Mouse (Mus musculus) hindbrain, embryonic 10.5 days (tissue): Measurements from ENCODE around the gene Timp4. TPM values are rescaled to one million over a fixed set of nuclear protein-coding genes. Genes with fewer than 3 reads are reported as not detected.

ENCODE experiments used
- DNase-seq: peaks from one replicate; pipeline ENCODE4 v3.0.0-alpha.2; 2017; ENCODE audit warnings: low spot score
- H3K27ac ChIP-seq: fragments of 300-500 bp; sonication (generic); 2 replicates; pipeline ENCODE4 v1.5.1; 2016; ENCODE audit warnings: mild to moderate bottlenecking, moderate library complexity
- H3K27me3 ChIP-seq: fragments of 300-500 bp; sonication (generic); 2 replicates; pipeline ENCODE4 v1.6.1; 2016; ENCODE audit warnings: mild to moderate bottlenecking; ENCODE audit not compliant: poor library complexity, insufficient read depth, severe bottlenecking
- H3K36me3 ChIP-seq: fragments of 300-500 bp; sonication (generic); 2 replicates; pipeline ENCODE4 v1.6.1; 2016; ENCODE audit warnings: mild to moderate bottlenecking, moderate library complexity
- H3K4me1 ChIP-seq: fragments of 300-500 bp; sonication (generic); replicated peaks from 2 replicates; pipeline ENCODE4 v1.6.1; 2016; ENCODE audit warnings: mild to moderate bottlenecking
- H3K4me3 ChIP-seq: fragments of 300-500 bp; sonication (generic); 2 replicates; pipeline ENCODE4 v1.5.1; 2016; ENCODE audit warnings: mild to moderate bottlenecking, moderate library complexity
- H3K9me3 ChIP-seq: fragments of 300-500 bp; sonication (generic); 2 replicates; pipeline ENCODE4 v1.6.1; 2016; ENCODE audit warnings: mild to moderate bottlenecking, moderate library complexity
- WGBS: fragments of 180-500 bp; shearing (Covaris S2); methylation state at CpG from one replicate; pipeline ENCODE4 v1.1.7; 2016; 5-methylcytosine and 5-hydroxymethylcytosine counted together
- polyA plus RNA-seq: library from polyadenylated mRNA; unstranded; fragments of >200 nt; fragmentation: Nextera tagmentation; extraction: Ambion mirVana; gene quantifications from 2 replicates; pipeline ENCODE4 v1.2.1, GENCODE M21; 2016

Timp4 gene
- polyA plus RNA-seq, 1 experiment from 2014 or later: 0.25 TPM

DNA sequence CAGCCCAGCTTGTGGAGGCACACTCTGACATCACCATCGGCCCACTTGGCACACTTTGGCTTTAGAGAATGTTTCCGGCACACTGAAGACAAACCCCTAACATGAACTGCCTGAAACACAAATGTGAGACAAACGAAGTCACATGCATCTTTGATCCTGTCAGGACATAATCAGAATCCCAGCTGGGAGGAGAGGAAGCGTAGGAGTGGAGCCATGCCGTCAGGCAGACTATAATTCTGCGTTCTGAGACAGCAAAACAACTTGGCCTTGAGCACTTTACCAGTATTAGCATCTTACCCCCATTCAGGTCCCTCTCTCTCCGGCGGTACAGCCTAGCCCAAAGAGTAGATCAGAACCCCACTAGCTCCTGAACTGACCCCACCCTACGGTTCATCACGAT is 21.3 kb upstream of the Timp4 start:
- H3K9me3 ChIP-seq: no peaks in the 10 kb centered on the region
- DNase-seq: no peak
- peaks cover 9% of the 10 kb centered on the region for H3K4me1 ChIP-seq
- no peak overlapping the region for H3K27ac ChIP-seq
- H3K27me3 ChIP-seq: no peaks in the 10 kb centered on the region
- WGBS: 93% methylated on average over 10 of the region's 10 CpGs
- no peak overlapping the region for H3K4me3 ChIP-seq
- H3K36me3 ChIP-seq: no peaks in the 10 kb centered on the region

- WGBS: 49% methylated on average over 4 of the region's 4 CpGs
- peak; percentile 3 for DNase-seq
Measured at GRCm38 (mm10) chr6:115271866-115272271, 19.9 kb upstream of the Timp4 start.

DNA sequence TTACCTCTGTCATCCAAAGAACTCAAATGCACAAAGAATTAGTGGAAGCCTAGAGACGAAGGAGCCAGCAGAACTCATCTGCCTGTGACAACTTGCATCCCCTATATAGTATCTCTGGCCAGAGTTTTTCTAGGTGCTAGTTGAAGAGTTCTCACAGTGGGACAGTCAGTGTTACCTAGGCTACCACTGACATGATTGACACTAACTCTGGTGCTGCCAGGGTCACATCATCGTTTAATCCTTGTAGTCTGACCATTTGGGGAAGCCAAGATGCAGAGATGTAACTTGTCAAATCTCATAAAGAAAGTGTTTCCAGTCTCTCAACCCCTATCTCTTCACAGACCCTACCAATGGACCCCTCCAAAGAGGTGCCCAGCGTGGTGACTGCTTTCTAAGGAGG is 19.3 kb upstream of the Timp4 start:
- H3K4me1 ChIP-seq: peaks cover 9% of the 10 kb centered on the region
- H3K36me3 ChIP-seq: no peaks in the 10 kb centered on the region
- H3K27me3 ChIP-seq: no peaks in the 10 kb centered on the region
- H3K9me3 ChIP-seq: no peaks in the 10 kb centered on the region
- DNase-seq: no peak
- 72% methylated on average over 3 of the region's 3 CpGs for WGBS
- no peak overlapping the region for H3K4me3 ChIP-seq
- no peak overlapping the region for H3K27ac ChIP-seq

More at GRCm38 (mm10) chr6:115271866-115272271, 19.9 kb upstream of the Timp4 start:
- Histone ChIP-seq H3K4me3 (no peak overlapping the region), H3K36me3 (no peaks in the 10 kb centered on the region), H3K4me1 (peaks cover 9% of the 10 kb centered on the region), H3K27ac (no peak overlapping the region), H3K27me3 (no peaks in the 10 kb centered on the region), H3K9me3 (no peaks in the 10 kb centered on the region)

DNA sequence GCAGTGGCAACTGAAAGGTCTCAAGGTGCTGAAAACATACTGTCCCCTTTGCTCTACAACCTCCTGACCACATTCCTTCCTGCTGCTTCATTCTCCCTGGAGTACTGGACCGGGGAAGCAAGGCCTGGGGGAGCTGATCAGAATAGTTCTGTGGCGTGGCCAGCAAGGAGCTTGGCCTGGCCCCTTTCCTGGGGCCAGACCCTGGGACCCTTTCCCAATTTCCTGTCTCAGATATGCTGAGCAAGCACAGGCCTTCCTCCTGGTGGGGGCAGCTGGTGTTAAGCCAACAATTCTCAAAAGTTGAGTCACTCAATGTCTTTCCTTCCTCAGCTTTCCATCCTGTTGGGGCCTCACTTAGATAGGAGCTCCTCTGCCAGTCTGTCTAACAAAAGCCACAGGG is 18.1 kb upstream of the Timp4 start:
- no peaks in the 10 kb centered on the region for H3K9me3 ChIP-seq

GRCm38 (mm10) chr6:115269561-115269960 is 17.6 kb upstream of the Timp4 start:
- Histone ChIP-seq H3K4me1 (peaks cover 9% of the 10 kb centered on the region), H3K9me3 (no peaks in the 10 kb centered on the region), H3K4me3 (no peak overlapping the region), H3K27me3 (no peaks in the 10 kb centered on the region), H3K36me3 (no peaks in the 10 kb centered on the region), H3K27ac (no peak overlapping the region)
- DNase-seq: no peak
- 77% methylated on average over 5 of the region's 5 CpGs for WGBS

More for the DNA sequence above, 18.1 kb upstream of the Timp4 start:
- peaks cover 9% of the 10 kb centered on the region for H3K4me1 ChIP-seq
- WGBS: 64% methylated on average over 2 of the region's 2 CpGs
- H3K36me3 ChIP-seq: no peaks in the 10 kb centered on the region
- no peak overlapping the region for H3K27ac ChIP-seq
- no peak for DNase-seq
- H3K27me3 ChIP-seq: no peaks in the 10 kb centered on the region
- no peak overlapping the region for H3K4me3 ChIP-seq

DNA sequence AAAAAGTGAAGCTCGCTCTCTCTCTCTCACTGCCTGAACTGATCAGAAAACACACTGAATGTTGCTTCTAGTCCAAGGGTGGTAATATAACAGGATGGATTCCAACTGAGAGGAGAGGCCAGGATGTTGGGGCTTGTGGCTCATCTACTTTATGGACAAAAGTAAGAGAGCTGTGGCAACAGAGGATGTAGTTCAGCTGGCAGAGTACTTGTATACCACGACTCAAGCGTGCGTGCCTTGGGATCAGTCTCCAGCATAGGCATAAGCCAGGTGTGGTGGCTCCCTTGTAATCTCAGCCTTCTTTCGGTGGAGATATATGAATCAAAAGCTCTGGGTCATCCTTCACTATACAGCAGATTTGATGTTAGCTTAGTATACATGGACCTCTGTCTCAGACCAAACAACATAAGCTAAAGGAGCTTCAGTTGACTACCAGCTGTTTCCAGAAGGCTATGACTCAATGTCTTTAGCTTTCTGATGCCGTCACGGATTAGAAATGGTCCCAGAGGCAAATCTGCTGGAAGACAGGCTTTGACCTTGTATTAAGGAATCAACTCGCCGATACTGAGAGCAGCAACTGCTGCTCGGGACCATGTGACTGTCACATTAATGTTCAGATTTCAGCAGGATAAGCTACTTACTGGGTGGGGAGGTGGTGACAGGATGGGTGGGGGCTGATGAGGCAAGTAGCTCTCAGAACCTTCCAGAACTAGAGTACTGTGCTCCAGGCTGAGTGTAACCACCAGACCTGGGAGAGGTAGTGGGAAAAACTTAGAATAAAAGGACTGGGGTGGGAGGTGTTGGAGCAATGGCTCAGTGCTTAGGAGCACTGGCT is 16.8 kb upstream of the Timp4 start:
- Histone ChIP-seq H3K27me3 (no peaks in the 10 kb centered on the region), H3K4me1 (peaks cover 9% of the 10 kb centered on the region), H3K4me3 (no peak overlapping the region), H3K36me3 (no peaks in the 10 kb centered on the region), H3K9me3 (no peaks in the 10 kb centered on the region), H3K27ac (no peak overlapping the region)
- WGBS: 86% methylated on average over 10 of the region's 10 CpGs
- no peak for DNase-seq

DNA sequence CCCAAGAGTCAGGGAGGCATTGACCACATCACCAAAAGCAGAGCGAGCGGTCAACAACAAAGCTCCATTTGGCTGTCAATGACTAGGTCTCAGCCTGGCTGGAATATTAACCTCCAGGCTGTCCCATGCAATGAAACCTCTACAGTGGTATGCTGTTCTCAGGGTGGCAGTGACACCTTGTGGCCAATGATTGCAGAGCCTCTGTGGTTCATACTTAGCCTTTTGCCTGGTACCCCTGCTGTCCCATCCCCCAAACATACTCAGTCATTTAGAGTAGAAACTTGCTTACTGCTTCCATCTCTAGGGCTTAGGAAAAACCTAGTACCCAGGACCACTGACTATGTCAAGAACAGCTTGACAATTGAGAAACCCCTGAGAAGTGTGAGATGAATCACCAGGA is 15.9 kb upstream of the Timp4 start:
- no peaks in the 10 kb centered on the region for H3K9me3 ChIP-seq
- H3K4me3 ChIP-seq: no peak overlapping the region
- no peak overlapping the region for H3K27ac ChIP-seq
- DNase-seq: peak; percentile 64
- 55% methylated on average over 2 of the region's 2 CpGs for WGBS
- H3K4me1 ChIP-seq: peaks cover 9% of the 10 kb centered on the region
- no peaks in the 10 kb centered on the region for H3K27me3 ChIP-seq
- no peaks in the 10 kb centered on the region for H3K36me3 ChIP-seq

DNA sequence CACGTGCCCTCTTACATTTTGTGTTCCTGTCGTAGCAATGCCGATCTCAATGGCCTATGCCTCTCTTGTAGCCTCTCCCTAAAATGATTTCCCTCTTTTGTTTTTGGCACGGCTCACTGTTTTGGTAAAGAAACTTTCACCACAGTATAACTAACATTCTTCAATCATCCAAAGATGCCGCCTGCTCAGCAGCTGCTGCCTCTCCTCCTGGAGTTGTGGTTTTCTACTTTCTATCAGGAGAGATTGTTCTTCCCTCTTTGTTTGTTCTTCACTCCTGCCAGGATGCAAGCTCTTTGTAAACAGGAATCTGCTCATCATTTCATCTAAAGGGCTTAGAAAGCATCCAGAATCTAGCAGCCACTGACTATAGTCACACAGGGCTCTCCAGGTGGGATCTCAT is 14.8 kb upstream of the Timp4 start:
- Histone ChIP-seq H3K27me3 (no peaks in the 10 kb centered on the region), H3K36me3 (no peaks in the 10 kb centered on the region), H3K4me1 (peaks cover 4% of the 10 kb centered on the region), H3K4me3 (no peak overlapping the region), H3K9me3 (no peaks in the 10 kb centered on the region), H3K27ac (no peak overlapping the region)
- 81% methylated on average over 5 of the region's 5 CpGs for WGBS
- DNase-seq: no peak

- Histone ChIP-seq H3K27me3 (no peaks in the 10 kb centered on the region), H3K36me3 (no peaks in the 10 kb centered on the region), H3K27ac (no peak overlapping the region), H3K4me1 (no peaks in the 10 kb centered on the region), H3K4me3 (no peak overlapping the region), H3K9me3 (no peaks in the 10 kb centered on the region)
- DNase-seq: no peak
- 88% methylated on average over 3 of the region's 3 CpGs for WGBS
Measured at GRCm38 (mm10) chr6:115260507-115260906, 8.5 kb upstream of the Timp4 start.

- peaks cover 19% of the 10 kb centered on the region for H3K4me1 ChIP-seq
- no peaks in the 10 kb centered on the region for H3K9me3 ChIP-seq
- no peak for DNase-seq
- no peaks in the 10 kb centered on the region for H3K36me3 ChIP-seq
- no peak overlapping the region for H3K27ac ChIP-seq
- WGBS: 84% methylated on average over 3 of the region's 3 CpGs
- H3K27me3 ChIP-seq: peaks cover 7% of the 10 kb centered on the region; the same call in 1 of the 2 replicates
- H3K4me3 ChIP-seq: no peak overlapping the region
Measured at GRCm38 (mm10) chr6:115255171-115255570, 3.2 kb upstream of the Timp4 start.

GRCm38 (mm10) chr6:115251531-115251985 is 447 bp downstream of the Timp4 start:
- Histone ChIP-seq H3K27me3 (peaks cover 9% of the 10 kb centered on the region; the same call in 1 of the 2 replicates), H3K4me1 (peaks cover 19% of the 10 kb centered on the region), H3K9me3 (no peaks in the 10 kb centered on the region), H3K36me3 (no peaks in the 10 kb centered on the region), H3K27ac (peak overlapping the region; percentile 70; the same call in 1 of the 2 replicates), H3K4me3 (peak overlapping the region; percentile 33; the same call in 1 of the 2 replicates)
- 5% methylated on average over 13 of the region's 13 CpGs for WGBS
- peak; percentile 5 for DNase-seq

DNA sequence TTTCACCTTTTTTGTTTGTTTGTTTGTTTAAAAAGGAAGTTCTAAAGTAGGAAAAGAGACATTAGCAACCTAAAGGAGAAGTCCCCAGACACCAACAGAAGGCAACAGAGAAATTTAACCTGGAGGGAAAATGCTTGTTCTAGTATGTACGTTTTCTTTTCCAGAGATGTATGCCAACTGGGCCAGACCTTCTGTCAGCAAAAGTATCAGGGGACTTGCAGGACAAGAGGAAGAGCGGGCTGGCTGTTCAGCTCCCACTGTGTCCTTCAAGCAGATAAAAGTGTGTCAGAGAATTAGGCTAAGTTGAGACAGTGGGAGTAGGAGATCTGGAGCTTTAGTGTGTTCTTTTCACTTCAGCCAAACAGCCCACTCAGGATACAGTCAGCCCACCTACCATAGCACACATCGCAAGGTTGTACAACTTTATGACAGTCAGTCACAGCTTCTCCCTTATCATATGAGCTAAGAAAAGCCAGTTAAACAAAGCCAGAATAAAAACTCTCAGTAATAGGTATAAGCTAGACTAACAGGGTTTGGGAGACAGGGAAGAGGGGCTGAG is 6.4 kb downstream of the Timp4 start:
- no peaks in the 10 kb centered on the region for H3K9me3 ChIP-seq
- DNase-seq: no peak
- H3K4me3 ChIP-seq: no peak overlapping the region
- H3K27me3 ChIP-seq: peaks cover 5% of the 10 kb centered on the region; the same call in 1 of the 2 replicates
- no peaks in the 10 kb centered on the region for H3K36me3 ChIP-seq
- H3K27ac ChIP-seq: no peak overlapping the region
- no peaks in the 10 kb centered on the region for H3K4me1 ChIP-seq
- 75% methylated on average over 3 of the region's 3 CpGs for WGBS

DNA sequence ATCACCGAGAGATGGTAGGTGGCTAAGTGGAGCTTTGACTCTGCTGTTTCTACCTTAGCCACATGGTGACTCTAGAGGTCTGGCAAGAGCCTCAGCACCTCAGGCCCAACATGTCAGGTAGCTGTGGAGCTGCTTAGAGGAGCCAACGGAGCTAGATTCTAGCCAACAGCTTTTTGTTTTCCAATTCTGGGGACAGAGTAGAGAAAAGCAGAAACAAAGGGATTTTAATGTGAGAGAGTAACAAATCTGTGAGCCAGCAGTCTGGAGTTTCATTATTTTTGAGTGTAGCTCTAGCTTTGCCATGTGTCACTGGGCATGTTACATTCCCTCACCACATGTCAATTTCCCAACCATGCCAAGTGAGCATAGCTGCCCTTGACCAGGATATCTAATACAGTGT is 7.8 kb downstream of the Timp4 start:
- Histone ChIP-seq H3K9me3 (no peaks in the 10 kb centered on the region), H3K4me1 (no peaks in the 10 kb centered on the region), H3K27me3 (no peaks in the 10 kb centered on the region), H3K4me3 (no peak overlapping the region), H3K36me3 (no peaks in the 10 kb centered on the region), H3K27ac (no peak overlapping the region)
- WGBS: 61% methylated on average over 2 of the region's 2 CpGs
- no peak for DNase-seq
